Mouse (Mus musculus): ENCODE results near the gene Cinp. TPM values are rescaled to one million over a fixed set of nuclear protein-coding genes. Genes with fewer than 3 reads are reported as not detected.

The Cinp gene
- polyA plus RNA-seq (2011; ENCODE audit: insufficient read length, low read depth, missing spikeins) = 44.8 and 51.5 TPM in 2 replicates

- Histone ChIP-seq H3K27ac (ENCODE audit: insufficient read depth, low read length) (0 out of 2 replicates have a peak within 1 kb of the TSS, but pooled peaks have one; percentile 6), H3K4me1 (ENCODE audit: control insufficient read depth, insufficient read depth, low read length) (no peaks in the 10 kb centered on the region), H3K4me3 (ENCODE audit: insufficient read depth, low read length) (peak within 1 kb of the TSS; percentile 90)
- no peak for TF ChIP-seq CTCF (IDR thresholded peaks at IDR 0.05; ENCODE audit: borderline replicate concordance, insufficient read depth, low read length)
- peak; percentile 49 for TF ChIP-seq POLR2A (IDR thresholded peaks at IDR 0.05; ENCODE audit: low read depth, low read length)
These were observed at the start of gene Cinp, which contains the start of gene Tecpr2 for GRCm38 (mm10) chr12:110889036-110890020. Gene Cinp (minus strand): TSS chr12:110889145. Gene Tecpr2 (plus strand): TSS chr12:110889264.

DNA sequence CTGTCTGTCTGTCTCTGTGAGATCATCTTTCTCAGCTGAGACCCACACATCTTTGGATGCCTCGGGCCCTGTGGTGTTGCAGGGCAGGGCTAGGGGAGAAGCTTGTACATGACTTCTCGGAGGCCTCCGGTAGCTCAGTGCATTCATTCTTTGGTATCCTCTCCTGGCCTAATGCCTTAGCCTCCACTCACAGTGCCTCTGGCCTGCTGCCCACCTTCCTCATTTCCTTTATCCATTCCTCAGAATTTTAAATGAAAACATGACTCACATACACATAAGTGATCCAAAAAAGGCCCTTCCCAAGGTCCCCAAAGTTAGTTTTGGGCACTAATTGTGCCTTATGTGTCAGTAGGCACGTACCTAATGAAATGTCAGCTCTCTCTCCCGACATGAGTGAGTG lies 48.6 kb upstream of the Cinp start:
- H3K4me1 ChIP-seq (ENCODE audit: control insufficient read depth, insufficient read depth, low read length) = peaks cover 8% of the 10 kb centered on the region
- no peak overlapping the region for H3K4me3 ChIP-seq (ENCODE audit: insufficient read depth, low read length)
- peak overlapping the region; percentile 46 for H3K27ac ChIP-seq (ENCODE audit: insufficient read depth, low read length)
- TF ChIP-seq CTCF (IDR thresholded peaks at IDR 0.05; ENCODE audit: borderline replicate concordance, insufficient read depth, low read length) = no peak
- no peak for TF ChIP-seq POLR2A (IDR thresholded peaks at IDR 0.05; ENCODE audit: low read depth, low read length)

DNA sequence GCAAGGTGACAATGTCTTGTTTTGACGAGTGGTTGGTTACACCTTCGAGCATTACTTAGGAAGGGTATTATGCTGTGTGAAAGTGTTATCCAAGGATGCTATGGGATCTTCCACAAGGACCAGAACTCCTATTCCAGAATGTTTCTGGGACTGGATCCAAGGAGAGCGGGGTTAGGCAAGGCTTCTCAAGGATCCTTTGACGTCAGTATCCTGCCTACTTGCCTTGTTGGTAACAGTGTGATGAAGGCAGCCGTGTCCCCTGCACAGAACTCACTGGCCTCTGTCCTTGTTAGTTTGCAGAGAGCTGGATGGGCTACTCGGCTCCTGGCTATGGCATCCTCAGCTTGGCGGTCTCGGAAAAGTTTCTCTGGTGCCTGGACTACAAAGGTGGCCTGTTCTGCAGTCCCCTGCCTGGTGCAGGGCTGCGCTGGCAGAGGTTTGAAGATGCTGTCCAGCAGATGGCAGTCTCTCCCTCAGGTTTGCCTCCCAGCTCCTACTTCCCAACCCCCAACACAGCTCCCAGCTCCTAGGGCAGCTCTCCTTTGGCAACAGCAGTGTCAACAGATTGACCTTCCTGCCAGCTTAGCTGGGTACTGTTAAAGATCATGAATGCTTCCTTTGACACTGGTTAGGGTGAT lies 47.2 kb upstream of the Cinp start:
- TF ChIP-seq CTCF (IDR thresholded peaks at IDR 0.05; ENCODE audit: borderline replicate concordance, insufficient read depth, low read length) = peak; percentile 89
- TF ChIP-seq POLR2A (IDR thresholded peaks at IDR 0.05; ENCODE audit: low read depth, low read length) = no peak
- H3K27ac ChIP-seq (ENCODE audit: insufficient read depth, low read length) = no peak overlapping the region

GRCm38 (mm10) chr12:110932820-110933219 lies 43.9 kb upstream of the Cinp start:
- Histone ChIP-seq H3K4me3 (ENCODE audit: insufficient read depth, low read length) (no peak overlapping the region), H3K27ac (ENCODE audit: insufficient read depth, low read length) (no peak overlapping the region)
- TF ChIP-seq POLR2A (IDR thresholded peaks at IDR 0.05; ENCODE audit: low read depth, low read length) (no peak), CTCF (IDR thresholded peaks at IDR 0.05; ENCODE audit: borderline replicate concordance, insufficient read depth, low read length) (no peak)

More for the DNA sequence above, 47.2 kb upstream of the Cinp start:
- Histone ChIP-seq H3K4me1 (ENCODE audit: control insufficient read depth, insufficient read depth, low read length) (peaks cover 8% of the 10 kb centered on the region), H3K4me3 (ENCODE audit: insufficient read depth, low read length) (no peak overlapping the region)

GRCm38 (mm10) chr12:110921572-110921971 lies 32.6 kb upstream of the Cinp start:
- H3K4me3 ChIP-seq (ENCODE audit: insufficient read depth, low read length) = no peak overlapping the region
- H3K27ac ChIP-seq (ENCODE audit: insufficient read depth, low read length) = no peak overlapping the region
- H3K4me1 ChIP-seq (ENCODE audit: control insufficient read depth, insufficient read depth, low read length) = no peaks in the 10 kb centered on the region
- TF ChIP-seq CTCF (IDR thresholded peaks at IDR 0.05; ENCODE audit: borderline replicate concordance, insufficient read depth, low read length) = no peak
- no peak for TF ChIP-seq POLR2A (IDR thresholded peaks at IDR 0.05; ENCODE audit: low read depth, low read length)

More at GRCm38 (mm10) chr12:110932820-110933219, 43.9 kb upstream of the Cinp start:
- peaks cover 6% of the 10 kb centered on the region for H3K4me1 ChIP-seq (ENCODE audit: control insufficient read depth, insufficient read depth, low read length)

DNA sequence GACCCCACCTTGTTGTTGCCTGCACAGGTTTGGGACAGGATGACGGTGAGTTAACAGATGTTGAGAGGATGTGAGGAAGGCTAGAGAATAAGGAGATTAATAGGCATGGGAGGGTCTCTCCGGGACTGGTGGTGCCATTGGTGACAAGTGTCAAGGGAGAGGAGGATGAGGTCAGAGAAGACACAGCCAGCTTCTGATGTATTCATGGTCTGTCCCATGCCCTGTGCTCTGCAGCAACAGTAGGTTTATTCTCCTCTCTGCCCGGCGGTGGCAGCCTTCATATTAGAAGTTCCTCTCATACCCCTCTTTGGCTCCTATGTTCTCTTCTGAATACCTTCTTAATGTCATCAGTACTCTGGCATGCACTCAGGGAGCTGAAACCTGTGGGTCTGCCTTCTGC lies 31.3 kb upstream of the Cinp start:
- Histone ChIP-seq H3K4me3 (ENCODE audit: insufficient read depth, low read length) (no peak overlapping the region), H3K27ac (ENCODE audit: insufficient read depth, low read length) (no peak overlapping the region), H3K4me1 (ENCODE audit: control insufficient read depth, insufficient read depth, low read length) (no peaks in the 10 kb centered on the region)
- TF ChIP-seq CTCF (IDR thresholded peaks at IDR 0.05; ENCODE audit: borderline replicate concordance, insufficient read depth, low read length) = no peak

DNA sequence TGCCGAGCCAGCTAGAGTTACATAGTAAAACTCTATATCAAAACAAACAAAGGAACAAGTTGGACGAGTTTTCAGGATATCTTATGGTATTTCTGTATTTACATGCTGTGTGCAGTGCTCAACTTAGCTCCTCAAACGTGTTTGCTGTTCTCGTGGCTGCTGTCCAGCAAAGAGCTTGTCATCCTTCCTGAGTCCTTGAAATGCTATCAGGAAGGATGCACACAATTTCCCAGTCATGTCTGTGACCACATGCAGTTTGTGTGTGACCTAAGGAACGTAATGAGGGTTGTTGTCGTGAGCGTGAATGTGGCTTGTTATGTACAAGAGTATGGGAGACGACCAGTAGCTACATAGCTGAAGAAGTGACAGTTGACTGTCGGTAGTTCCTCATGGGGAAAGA lies 26.8 kb upstream of the Cinp start:
- TF ChIP-seq POLR2A (IDR thresholded peaks at IDR 0.05; ENCODE audit: low read depth, low read length) (no peak), CTCF (IDR thresholded peaks at IDR 0.05; ENCODE audit: borderline replicate concordance, insufficient read depth, low read length) (no peak)
- Histone ChIP-seq H3K4me3 (ENCODE audit: insufficient read depth, low read length) (no peak overlapping the region), H3K27ac (ENCODE audit: insufficient read depth, low read length) (no peak overlapping the region), H3K4me1 (ENCODE audit: control insufficient read depth, insufficient read depth, low read length) (no peaks in the 10 kb centered on the region)

DNA sequence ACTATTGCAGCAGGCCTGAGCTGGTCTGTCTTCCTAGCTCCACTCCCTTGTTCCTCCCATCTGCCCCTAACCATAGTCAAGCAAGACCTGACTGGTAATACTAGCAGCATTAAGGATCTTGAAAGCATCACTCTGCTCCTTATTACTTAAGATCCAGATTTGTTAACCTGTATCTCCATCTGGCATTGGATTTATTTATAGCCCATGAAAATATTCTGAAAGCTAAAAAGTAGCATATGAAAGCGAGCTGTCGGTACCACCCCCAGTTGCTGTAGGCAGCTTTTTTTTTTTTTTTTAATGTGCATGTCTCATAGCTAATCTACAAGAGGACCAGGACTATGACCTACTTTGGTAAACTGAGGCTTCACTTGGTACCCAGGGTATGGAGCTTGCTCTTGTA lies 21.0 kb upstream of the Cinp start:
- H3K27ac ChIP-seq (ENCODE audit: insufficient read depth, low read length) = no peak overlapping the region
- no peak overlapping the region for H3K4me3 ChIP-seq (ENCODE audit: insufficient read depth, low read length)
- no peak for TF ChIP-seq POLR2A (IDR thresholded peaks at IDR 0.05; ENCODE audit: low read depth, low read length)
- no peak for TF ChIP-seq CTCF (IDR thresholded peaks at IDR 0.05; ENCODE audit: borderline replicate concordance, insufficient read depth, low read length)
- no peaks in the 10 kb centered on the region for H3K4me1 ChIP-seq (ENCODE audit: control insufficient read depth, insufficient read depth, low read length)

DNA sequence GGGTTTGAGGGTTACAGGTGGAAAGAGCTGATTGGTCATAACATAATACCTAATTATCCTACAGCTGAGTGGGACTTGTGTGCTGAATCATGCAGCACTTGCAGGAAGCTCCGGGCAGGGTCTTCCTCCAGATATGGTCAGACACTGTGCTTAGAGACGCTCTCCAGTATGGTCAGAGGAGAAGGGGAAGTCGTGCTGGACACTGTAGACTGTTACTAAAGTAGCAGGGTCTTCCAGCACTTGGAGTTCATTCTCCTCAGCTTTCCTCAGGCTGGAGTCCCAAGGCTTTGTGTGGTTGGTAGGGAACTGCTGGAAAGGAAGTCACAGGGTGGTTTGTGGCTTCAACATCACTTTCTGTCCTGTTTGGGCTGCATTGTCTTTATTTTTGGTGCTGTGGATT lies 18.9 kb upstream of the Cinp start:
- Histone ChIP-seq H3K4me1 (ENCODE audit: control insufficient read depth, insufficient read depth, low read length) (no peaks in the 10 kb centered on the region), H3K27ac (ENCODE audit: insufficient read depth, low read length) (no peak overlapping the region), H3K4me3 (ENCODE audit: insufficient read depth, low read length) (no peak overlapping the region)
- no peak for TF ChIP-seq CTCF (IDR thresholded peaks at IDR 0.05; ENCODE audit: borderline replicate concordance, insufficient read depth, low read length)
- no peak for TF ChIP-seq POLR2A (IDR thresholded peaks at IDR 0.05; ENCODE audit: low read depth, low read length)
